Mouse (Mus musculus) midbrain, embryonic 15.5 days (tissue): ENCODE results near the gene Tut1. TPM values are rescaled to one million over a fixed set of nuclear protein-coding genes. Genes with fewer than 3 reads are reported as not detected.
"Not testable (repeated sequence)": the region's sequence is repeated elsewhere in the genome, so short reads cannot be mapped to it uniquely, and the experiment has no call there.

Experiments
- ATAC-seq: fragments of 200-750 bp; cut with Nextera tagmentation; replicated peaks from 2 replicates; pipeline ENCODE4 v1.8.0; 2017; ENCODE audit warnings: moderate TSS enrichment
- H3K27ac ChIP-seq: fragments of 300-500 bp; sonication (generic); 2 replicates; pipeline ENCODE4 v1.5.1; 2015; ENCODE audit warnings: mild to moderate bottlenecking, inconsistent platforms
- H3K27me3 ChIP-seq: fragments of 300-500 bp; sonication (generic); replicated peaks from 2 replicates; pipeline ENCODE4 v1.6.1; 2015; ENCODE audit warnings: inconsistent platforms
- H3K36me3 ChIP-seq: fragments of 300-500 bp; sonication (generic); replicated peaks from 2 replicates; pipeline ENCODE4 v1.6.1; 2015; ENCODE audit warnings: inconsistent platforms
- H3K4me1 ChIP-seq: fragments of 300-500 bp; sonication (generic); 2 replicates; pipeline ENCODE4 v1.6.1; 2015; ENCODE audit warnings: inconsistent platforms
- H3K4me2 ChIP-seq: fragments of 300-500 bp; sonication (generic); 2 replicates; pipeline ENCODE4 v1.6.1; 2015; ENCODE audit warnings: inconsistent platforms, mild to moderate bottlenecking, moderate library complexity
- H3K4me3 ChIP-seq: fragments of 300-500 bp; sonication (generic); 2 replicates; pipeline ENCODE4 v1.5.1; 2015; ENCODE audit warnings: mild to moderate bottlenecking, inconsistent platforms
- H3K9ac ChIP-seq: fragments of 300-500 bp; sonication (generic); 2 replicates; pipeline ENCODE4 v1.6.1; 2015; ENCODE audit warnings: mild to moderate bottlenecking, inconsistent platforms
- H3K9me3 ChIP-seq: fragments of 300-500 bp; sonication (generic); 2 replicates; pipeline ENCODE4 v1.6.1; 2016; ENCODE audit warnings: inconsistent platforms
- WGBS: fragments of 180-500 bp; shearing (Covaris S2); methylation state at CpG from one replicate; pipeline ENCODE4 v1.1.7; 2015; ENCODE audit warnings: mixed read lengths; 5-methylcytosine and 5-hydroxymethylcytosine counted together
- polyA plus RNA-seq: library from polyadenylated mRNA; unstranded; fragments of >200 nt; fragmentation: Nextera tagmentation; extraction: Ambion mirVana; gene quantifications from 2 replicates; pipeline ENCODE4 v1.2.1, GENCODE M21; 2015

Gene Tut1
- polyA plus RNA-seq, 1 experiment from 2014 or later = 30.5 TPM

DNA sequence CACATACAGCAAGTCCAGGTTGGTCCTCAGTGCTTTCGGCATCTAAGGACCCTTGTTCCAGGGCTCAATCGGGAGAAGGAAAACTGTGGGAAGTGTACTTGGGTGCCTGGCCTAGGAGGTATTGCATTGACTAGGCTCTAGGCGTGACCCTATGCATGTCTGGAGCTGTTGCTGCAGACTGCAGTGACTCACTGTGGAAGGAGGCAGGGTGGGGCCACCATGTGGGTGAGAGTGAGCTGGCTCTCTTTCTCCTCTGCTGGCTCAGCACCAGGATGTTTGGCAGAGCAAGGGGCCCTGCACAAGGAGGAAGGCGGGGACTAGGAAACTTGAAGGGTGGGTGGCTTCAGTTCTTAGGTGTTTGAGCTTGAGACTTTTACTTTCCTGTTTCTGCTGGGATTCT, 43.9 kb downstream of the Tut1 start:
- Histone ChIP-seq H3K36me3 (no peaks in the 10 kb centered on the region), H3K9me3 (no peaks in the 10 kb centered on the region), H3K4me3 (no peak overlapping the region), H3K27ac (no peak overlapping the region), H3K4me2 (no peak overlapping the region), H3K27me3 (no peaks in the 10 kb centered on the region), H3K4me1 (no peaks in the 10 kb centered on the region), H3K9ac (no peak overlapping the region)
- 0 out of 2 replicates have a peak, but pooled peaks have one; percentile 50 for ATAC-seq
- WGBS = 79% methylated on average over 4 of the region's 4 CpGs

DNA sequence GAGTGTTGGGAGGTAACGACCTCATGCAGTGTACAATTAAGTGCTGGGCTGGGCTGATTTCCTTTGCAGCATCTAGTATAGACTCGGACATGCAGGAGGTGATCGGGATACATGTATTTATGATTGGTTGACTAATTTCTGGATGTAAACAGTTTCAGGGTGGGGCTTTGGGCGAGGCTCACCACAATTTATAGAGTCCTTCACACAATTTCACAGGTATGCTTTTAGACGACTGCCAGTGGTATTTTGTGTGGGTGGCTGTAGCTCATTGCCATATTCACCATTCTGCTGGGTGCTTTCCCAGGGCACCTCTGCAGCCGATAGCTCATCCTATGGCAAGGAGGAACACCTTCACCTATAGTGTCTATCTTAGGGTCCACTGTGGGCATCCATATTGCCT, 44.9 kb downstream of the Tut1 start:
- Histone ChIP-seq H3K4me3 (no peak overlapping the region), H3K4me2 (no peak overlapping the region), H3K9ac (no peak overlapping the region), H3K4me1 (no peaks in the 10 kb centered on the region), H3K27me3 (no peaks in the 10 kb centered on the region), H3K9me3 (no peaks in the 10 kb centered on the region), H3K27ac (no peak overlapping the region), H3K36me3 (no peaks in the 10 kb centered on the region)
- no peak for ATAC-seq
- WGBS = 85% methylated on average over 6 of the region's 6 CpGs

DNA sequence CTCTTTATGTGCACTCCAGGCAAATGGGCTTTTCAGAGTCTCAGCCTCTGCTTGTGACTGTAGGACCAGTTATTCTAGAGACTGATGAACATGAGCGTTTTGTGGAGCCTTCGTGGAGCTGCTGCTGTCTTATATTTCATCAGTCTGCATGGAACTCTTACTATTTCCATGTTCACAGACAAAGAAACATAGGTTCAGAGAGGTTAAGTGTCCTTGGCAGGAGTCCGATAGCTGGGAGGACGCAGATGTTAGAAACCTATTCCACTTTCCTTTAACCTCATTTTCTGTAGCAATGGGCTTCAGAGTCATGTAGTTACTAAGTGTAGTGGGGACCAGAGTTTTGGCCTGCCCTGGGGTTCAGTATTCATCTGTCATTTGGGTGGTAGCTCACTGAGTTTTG, 45.6 kb downstream of the Tut1 start:
- WGBS = 90% methylated on average over 4 of the region's 4 CpGs
- no peaks in the 10 kb centered on the region for H3K4me1 ChIP-seq
- H3K4me3 ChIP-seq = no peak overlapping the region

DNA sequence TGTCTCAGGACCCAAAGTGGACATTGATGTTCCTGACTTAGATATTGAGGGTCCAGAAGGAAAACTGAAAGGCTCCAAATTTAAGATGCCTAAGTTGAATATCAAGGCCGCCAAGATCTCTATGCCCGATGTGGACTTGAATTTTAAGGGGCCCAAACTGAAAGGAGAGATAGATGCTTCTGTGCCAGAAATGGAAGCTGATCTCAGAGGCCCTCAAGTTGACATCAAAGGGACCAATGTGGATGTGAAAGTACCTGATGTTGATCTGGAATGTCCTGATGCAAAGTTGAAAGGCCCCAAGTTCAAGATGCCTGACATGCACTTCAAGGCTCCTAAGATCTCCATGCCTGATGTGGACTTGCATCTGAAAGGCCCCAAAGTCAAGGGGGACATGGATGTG, 53.3 kb downstream of the Tut1 start:
- ATAC-seq, H3K4me1 ChIP-seq, H3K9me3 ChIP-seq, H3K27me3 ChIP-seq, H3K4me3 ChIP-seq, H3K36me3 ChIP-seq, H3K4me2 ChIP-seq, H3K9ac ChIP-seq, H3K27ac ChIP-seq: not testable (repeated sequence)
- WGBS = 93% methylated on average over 2 of the region's 2 CpGs

More for the DNA sequence above, 45.6 kb downstream of the Tut1 start:
- Histone ChIP-seq H3K36me3 (no peaks in the 10 kb centered on the region), H3K9ac (no peak overlapping the region), H3K9me3 (no peaks in the 10 kb centered on the region), H3K27ac (no peak overlapping the region), H3K27me3 (no peaks in the 10 kb centered on the region), H3K4me2 (no peak overlapping the region)
- no peak for ATAC-seq

Other genes starting within 250 kb of the Tut1 start
- 165 and 174 TPM in 2 replicates for gene Slc3a2, start 230.5 kb upstream of the Tut1 start, polyA plus RNA-seq
- 100.0 and 103 TPM in 2 replicates for gene Wdr74, start 218.0 kb upstream of the Tut1 start, polyA plus RNA-seq
- gene 1700092M07Rik, start 213.1 kb upstream of the Tut1 start, polyA plus RNA-seq = 1.5 and 1.7 TPM in 2 replicates
- 121 and 123 TPM in 2 replicates for gene Stx5a, start 212.4 kb upstream of the Tut1 start, polyA plus RNA-seq
- 161 and 171 TPM in 2 replicates for gene Nxf1, start 196.8 kb upstream of the Tut1 start, polyA plus RNA-seq
- 212 and 213 TPM in 2 replicates for gene Tmem223, start 182.9 kb upstream of the Tut1 start, polyA plus RNA-seq
- 27.1 and 31.8 TPM in 2 replicates for gene Tmem179b, start 179.4 kb upstream of the Tut1 start, polyA plus RNA-seq
- 32.6 and 34.0 TPM in 2 replicates for gene Taf6l, start 167.4 kb upstream of the Tut1 start, polyA plus RNA-seq
- gene Polr2g, start 155.3 kb upstream of the Tut1 start, polyA plus RNA-seq = 129 and 132 TPM in 2 replicates
- gene Zbtb3, start 151.3 kb upstream of the Tut1 start, polyA plus RNA-seq = 8.4 and 8.7 TPM in 2 replicates
- gene Ttc9c, start 134.5 kb upstream of the Tut1 start, polyA plus RNA-seq = 59.8 and 60.4 TPM in 2 replicates
- 6.6 and 6.7 TPM in 2 replicates for gene Hnrnpul2, start 133.8 kb upstream of the Tut1 start, polyA plus RNA-seq
- not detected in 2 replicates for gene AC129217.1, start 124.1 kb upstream of the Tut1 start, polyA plus RNA-seq
- 100 and 105 TPM in 2 replicates for gene Bscl2, start 116.4 kb upstream of the Tut1 start, polyA plus RNA-seq
- gene Gng3, start 114.7 kb upstream of the Tut1 start, polyA plus RNA-seq = 479 and 483 TPM in 2 replicates
- 1.1 and 1.4 TPM in 2 replicates for gene Lrrn4cl, start 103.1 kb upstream of the Tut1 start, polyA plus RNA-seq
- gene Ubxn1, start 82.4 kb upstream of the Tut1 start, polyA plus RNA-seq = 138 and 142 TPM in 2 replicates
- 61.4 and 62.7 TPM in 2 replicates for gene Uqcc3, start 72.9 kb upstream of the Tut1 start, polyA plus RNA-seq
- gene Lbhd1, start 70.1 kb upstream of the Tut1 start, polyA plus RNA-seq = 36.5 and 37.7 TPM in 2 replicates
- not detected in 2 replicates for gene Gm49403, start 69.9 kb upstream of the Tut1 start, polyA plus RNA-seq
- gene 1810009A15Rik, start 65.0 kb upstream of the Tut1 start, polyA plus RNA-seq = 40.2 and 44.3 TPM in 2 replicates
- gene Gm49416, start 64.9 kb upstream of the Tut1 start, polyA plus RNA-seq = not detected in 2 replicates
- gene Ints5, start 60.8 kb upstream of the Tut1 start, polyA plus RNA-seq = 36.4 and 38.4 TPM in 2 replicates
- 88.8 and 90.7 TPM in 2 replicates for gene Ganab, start 55.8 kb upstream of the Tut1 start, polyA plus RNA-seq
- gene B3gat3, start 33.5 kb upstream of the Tut1 start, polyA plus RNA-seq = 96.1 and 96.6 TPM in 2 replicates
- gene Rom1, start 24.5 kb upstream of the Tut1 start, polyA plus RNA-seq = 1.9 and 2.4 TPM in 2 replicates
- 10.5 and 13.4 TPM in 2 replicates for gene Eml3, start 24.3 kb upstream of the Tut1 start, polyA plus RNA-seq
- gene Mta2, start 12.0 kb upstream of the Tut1 start, polyA plus RNA-seq = 119 and 121 TPM in 2 replicates
- 287 and 295 TPM in 2 replicates for gene Eef1g, start 13.2 kb downstream of the Tut1 start, polyA plus RNA-seq
- gene Ahnak, start 35.4 kb downstream of the Tut1 start, polyA plus RNA-seq = 4.9 and 5.9 TPM in 2 replicates
- gene Scgb1a1, start 134.1 kb downstream of the Tut1 start, polyA plus RNA-seq = not detected in 2 replicates
- 20.3 and 24.1 TPM in 2 replicates for gene Asrgl1, start 181.8 kb downstream of the Tut1 start, polyA plus RNA-seq